Mouse (Mus musculus) stomach, postnatal 0 days (tissue): ENCODE measurements around the gene Pde2a.

Experiments used
- CTCF ChIP-seq: IDR thresholded peaks from 2 replicates; pipeline ENCODE4 v1.5.1; 2016; ENCODE audit warnings: antibody characterized with exemption, low read depth, mild to moderate bottlenecking, moderate library complexity
- EP300 ChIP-seq: optimal IDR thresholded peaks from 2 replicates; pipeline ENCODE3; 2016; ENCODE audit warnings: antibody characterized with exemption

DNA sequence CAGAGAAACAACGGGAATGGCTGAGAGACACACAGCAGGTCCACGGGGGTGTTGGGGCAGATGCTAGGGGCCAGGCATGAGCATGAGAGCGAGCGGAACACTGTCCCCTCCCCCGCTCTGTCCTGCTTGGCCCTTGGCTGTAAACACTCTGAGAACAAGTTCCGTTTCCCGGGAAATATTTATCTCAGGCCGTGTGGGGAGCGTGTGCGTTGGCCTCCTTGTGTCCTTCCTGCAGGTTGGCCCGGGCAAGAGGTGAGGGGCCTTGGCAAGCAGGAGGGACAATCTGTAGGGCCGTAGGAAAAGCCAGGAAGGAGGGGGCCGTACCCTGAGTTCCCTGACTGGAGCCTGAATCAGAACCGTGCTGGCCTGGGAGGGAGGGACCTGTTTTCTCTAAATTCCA is 43.9 kb downstream of the Pde2a start:
- TF ChIP-seq CTCF (no peak), EP300 (no peak)
